Mouse (Mus musculus) CH12.LX (cell line): ENCODE data around the gene Brip1.

Experiments
- CHD1 ChIP-seq: IDR thresholded peaks from 2 replicates; pipeline ENCODE4 v1.6.1; 2012; ENCODE audit warnings: low read depth, low read length, improper control_type of control experiment, inconsistent platforms
- CTCF ChIP-seq, 2 experiments: IDR thresholded peaks in 1 of 2; conservative IDR thresholded peaks in 1 of 2; 2 replicates each; pipeline ENCODE4 v1.5.1; 2011 to 2012; ENCODE audit warnings: low read depth in 2 of 2, low read length in 2 of 2, improper control_type of control experiment in 1 of 2, inconsistent platforms in 1 of 2, mild to moderate bottlenecking in 1 of 2, moderate library complexity in 1 of 2
- GABPA ChIP-seq: IDR thresholded peaks from 2 replicates; pipeline ENCODE4 v1.6.1; 2012; ENCODE audit warnings: low read depth, low read length, improper control_type of control experiment, inconsistent platforms; ENCODE audit not compliant: insufficient replicate concordance
- MAZ ChIP-seq: IDR thresholded peaks from 2 replicates; pipeline ENCODE4 v1.6.1; 2012; ENCODE audit warnings: low read depth, mild to moderate bottlenecking, inconsistent platforms, low read length, improper control_type of control experiment, moderate library complexity
- MEF2A ChIP-seq: IDR thresholded peaks from 2 replicates; pipeline ENCODE4 v1.6.1; 2014; ENCODE audit warnings: low read depth, mild to moderate bottlenecking, inconsistent platforms, low read length, improper control_type of control experiment, borderline replicate concordance
- POLR2A ChIP-seq: IDR thresholded peaks from 2 replicates; pipeline ENCODE4 v1.6.1; 2011; ENCODE audit warnings: low read depth, mild to moderate bottlenecking, improper control_type of control experiment, low read length
- RAD21 ChIP-seq: IDR thresholded peaks from 2 replicates; pipeline ENCODE4 v1.6.1; 2011; ENCODE audit warnings: low read depth, mild to moderate bottlenecking, low read length, improper control_type of control experiment, moderate library complexity
- TCF12 ChIP-seq: IDR thresholded peaks from 2 replicates; pipeline ENCODE4 v1.6.1; 2014; ENCODE audit warnings: low read depth, mild to moderate bottlenecking, inconsistent platforms, low read length, improper control_type of control experiment
- ZC3H11A ChIP-seq: IDR thresholded peaks from 2 replicates; pipeline ENCODE4 v1.6.1; 2012; ENCODE audit warnings: low read depth, mild to moderate bottlenecking, inconsistent platforms, low read length, improper control_type of control experiment

DNA sequence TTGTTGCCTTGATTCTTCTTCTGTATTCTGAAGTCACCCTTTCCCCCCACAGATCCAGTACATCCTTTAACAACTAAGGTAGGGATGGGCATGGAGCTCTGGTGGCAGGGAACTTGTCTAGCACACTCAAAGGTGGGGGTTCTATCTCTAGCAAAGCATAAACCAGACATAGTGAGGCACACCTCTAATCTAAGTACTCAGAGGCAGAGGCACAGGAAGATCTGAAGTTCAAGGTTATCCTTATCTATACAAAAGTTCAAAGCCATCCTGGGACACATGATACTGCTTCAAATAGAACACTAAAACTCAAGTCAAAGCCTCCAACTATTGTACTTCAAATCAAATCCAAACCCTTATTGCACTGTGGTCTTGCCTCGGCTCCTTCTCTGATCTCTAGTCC lies 85.0 kb downstream of the Brip1 start:
- no peak for TF ChIP-seq CTCF (conservative IDR thresholded peaks at IDR 0.05 in 1 of 2, IDR thresholded peaks at IDR 0.05 in 1 of 2; ENCODE audit: low read depth in 2 of 2, low read length in 2 of 2)
- TF ChIP-seq ZC3H11A = no peak
- TF ChIP-seq MEF2A = no peak
- TF ChIP-seq POLR2A = no peak
- no peak for TF ChIP-seq TCF12
- no peak for TF ChIP-seq RAD21
- no peak for TF ChIP-seq GABPA
- no peak for TF ChIP-seq CHD1
- TF ChIP-seq MAZ = no peak
